10 mouse cellular contexts compared by ENCODE assay signal in genomic region chr10:43372315-43372714, GRCm38 (mm10).
A peak's percentile ranks its signal among the peaks of the same experiment; 100 is the strongest.
DNase-seq lines count a peak whose midpoint lies in the region; ATAC-seq and TF ChIP-seq lines count a peak whose summit lies in the region.
"Had no signal": no experiment of that assay in that cellular context is flagged by ENCODE, and none has a peak within 500 bp of the region (broad histone marks: within the 10 kb centered on the region; RNA-seq: fewer than 3 reads in every experiment).

No protein-coding gene starts in this region.

- H3K4me2 ChIP-seq in hindbrain, embryonic 13.5 days, result no peak overlapping the region
- H3K4me2 ChIP-seq: stomach, embryonic 15.5 days had no signal

- H3K9me3 ChIP-seq in hindbrain, embryonic 13.5 days, result no peaks in the 10 kb centered on the region
- no peaks in the 10 kb centered on the region for H3K9me3 ChIP-seq in hindbrain, embryonic 10.5 days
- H3K9me3 ChIP-seq: G1E; stomach, embryonic 15.5 days had no signal

- TF ChIP-seq CTCF in lung, adult 2 months (IDR thresholded peaks at IDR 0.05; ENCODE audit: insufficient read depth, low read length), result no peak

- no peak for ATAC-seq in hindbrain, embryonic 13.5 days (ENCODE audit: low FRiP score)
- no peak for ATAC-seq in frontal cortex, adult (ENCODE audit: low TSS enrichment)

- intact Hi-C loops in heart, postnatal 14 days (cut with DNase I), result loop anchor here (10.0 kb wide), 1 partner anchor 368 kb away; no protein-coding TSS in a partner anchor

- H3K9ac ChIP-seq in hindbrain, embryonic 13.5 days, result no peak overlapping the region; the same call in 1 of the 2 replicates
- H3K9ac ChIP-seq: stomach, embryonic 15.5 days had no signal

- H3K27me3 ChIP-seq in hindbrain, embryonic 13.5 days, result no peaks in the 10 kb centered on the region
- H3K27me3 ChIP-seq in hindbrain, embryonic 10.5 days (ENCODE audit: insufficient read depth, poor library complexity, severe bottlenecking), result no peaks in the 10 kb centered on the region
- H3K27me3 ChIP-seq: stomach, embryonic 15.5 days had no signal

- WGBS in hindbrain, embryonic 13.5 days, result 52% methylated on average over 7 of the region's 7 CpGs
- 81% methylated on average over 7 of the region's 7 CpGs for WGBS in hindbrain, embryonic 10.5 days
- 46% methylated on average over 7 of the region's 7 CpGs for WGBS in lung, adult 2 months

- DNase-seq in hindbrain, embryonic 10.5 days (ENCODE audit: low spot score), result no peak
- peak; percentile 67 for DNase-seq in cerebellum, adult 11 months
- DNase-seq in heart, postnatal 14 days, result peak; percentile 56 to 71
- DNase-seq in lung, adult 2 months, result peak; percentile 8
- DNase-seq in thymus, postnatal 36 days, result peak; percentile 18 to 19
- DNase-seq in liver, result no peak

- no peak overlapping the region for H3K4me3 ChIP-seq in hindbrain, embryonic 13.5 days
- H3K4me3 ChIP-seq in hindbrain, embryonic 10.5 days, result no peak overlapping the region
- no peak overlapping the region for H3K4me3 ChIP-seq in lung, adult 2 months (replicated peaks; ENCODE audit: extremely low read depth, low read depth, low read length)
- H3K4me3 ChIP-seq: stomach, embryonic 15.5 days had no signal

- TF ChIP-seq POLR2A in lung, adult 2 months (IDR thresholded peaks at IDR 0.05; ENCODE audit: borderline replicate concordance, extremely low read depth, low read depth, low read length), result no peak

- H3K36me3 ChIP-seq in hindbrain, embryonic 13.5 days, result no peaks in the 10 kb centered on the region
- H3K36me3 ChIP-seq in hindbrain, embryonic 10.5 days, result peaks cover 6% of the 10 kb centered on the region; the same call in 1 of the 2 replicates
- H3K36me3 ChIP-seq: stomach, embryonic 15.5 days had no signal

- peak overlapping the region; percentile 76 for H3K27ac ChIP-seq in hindbrain, embryonic 13.5 days
- H3K27ac ChIP-seq in hindbrain, embryonic 10.5 days, result no peak overlapping the region
- H3K27ac ChIP-seq: stomach, embryonic 15.5 days had no signal

- H3K4me1 ChIP-seq in hindbrain, embryonic 13.5 days (replicated peaks), result peaks cover 19% of the 10 kb centered on the region
- H3K4me1 ChIP-seq in hindbrain, embryonic 10.5 days (replicated peaks), result no peaks in the 10 kb centered on the region
- H3K4me1 ChIP-seq in lung, adult 2 months (ENCODE audit: control insufficient read depth, insufficient read depth, low read length), result no peaks in the 10 kb centered on the region
- H3K4me1 ChIP-seq: stomach, embryonic 15.5 days had no signal

Comparison
In these comparisons a context has a peak if more than half of its experiments do, and no peak if none do; other contexts are left out.
1. DNase-seq: peak in cerebellum, adult 11 months (single experiment), heart, postnatal 14 days (2 of 2), lung, adult 2 months (single experiment) and thymus, postnatal 36 days (2 of 2); none in hindbrain, embryonic 10.5 days (single experiment) and liver (single experiment).